Mouse (Mus musculus): ENCODE data around the gene Plxnb1. TPM values are rescaled to one million over a fixed set of nuclear protein-coding genes. Genes with fewer than 3 reads are reported as not detected.

Gene Plxnb1
- polyA plus RNA-seq, 1 experiment from 2014 or later = 3.0 TPM

GRCm38 (mm10) chr9:109054712-109055111 lies 40.5 kb upstream of the Plxnb1 start:
- peak; percentile 77 for ATAC-seq (ENCODE audit: low FRiP score, low TSS enrichment)
- H3K4me1 ChIP-seq (replicated peaks; ENCODE audit: control insufficient read depth, insufficient read depth) = 0 out of 2 replicates have a peak, but pooled peaks cover 6% of the 10 kb centered on the region
- peak overlapping the region; percentile 88 for H3K27ac ChIP-seq (replicated peaks)
- peaks cover 20% of the 10 kb centered on the region for H3K36me3 ChIP-seq (ENCODE audit: control insufficient read depth, insufficient read depth, low read length)
- peak; percentile 77 for DNase-seq (ENCODE audit: low spot score)
- no peaks in the 10 kb centered on the region for H3K27me3 ChIP-seq (ENCODE audit: control insufficient read depth, insufficient read depth, low read length)
- 4% methylated on average over 7 of the region's 7 CpGs for WGBS
- H3K9ac ChIP-seq (ENCODE audit: low read length) = peak overlapping the region; percentile 53
- TF ChIP-seq CTCF (IDR thresholded peaks at IDR 0.05; ENCODE audit: low read depth) (no peak), EP300 (optimal IDR thresholded peaks at IDR 0.05) (no peak)
- H3K9me3 ChIP-seq (ENCODE audit: control insufficient read depth, low read length) = no peaks in the 10 kb centered on the region
- H3K4me2 ChIP-seq (replicated peaks; ENCODE audit: low read depth) = peak overlapping the region; percentile 50
- peak overlapping the region; percentile 17 for H3K4me3 ChIP-seq (ENCODE audit: low read depth, low read length)

DNA sequence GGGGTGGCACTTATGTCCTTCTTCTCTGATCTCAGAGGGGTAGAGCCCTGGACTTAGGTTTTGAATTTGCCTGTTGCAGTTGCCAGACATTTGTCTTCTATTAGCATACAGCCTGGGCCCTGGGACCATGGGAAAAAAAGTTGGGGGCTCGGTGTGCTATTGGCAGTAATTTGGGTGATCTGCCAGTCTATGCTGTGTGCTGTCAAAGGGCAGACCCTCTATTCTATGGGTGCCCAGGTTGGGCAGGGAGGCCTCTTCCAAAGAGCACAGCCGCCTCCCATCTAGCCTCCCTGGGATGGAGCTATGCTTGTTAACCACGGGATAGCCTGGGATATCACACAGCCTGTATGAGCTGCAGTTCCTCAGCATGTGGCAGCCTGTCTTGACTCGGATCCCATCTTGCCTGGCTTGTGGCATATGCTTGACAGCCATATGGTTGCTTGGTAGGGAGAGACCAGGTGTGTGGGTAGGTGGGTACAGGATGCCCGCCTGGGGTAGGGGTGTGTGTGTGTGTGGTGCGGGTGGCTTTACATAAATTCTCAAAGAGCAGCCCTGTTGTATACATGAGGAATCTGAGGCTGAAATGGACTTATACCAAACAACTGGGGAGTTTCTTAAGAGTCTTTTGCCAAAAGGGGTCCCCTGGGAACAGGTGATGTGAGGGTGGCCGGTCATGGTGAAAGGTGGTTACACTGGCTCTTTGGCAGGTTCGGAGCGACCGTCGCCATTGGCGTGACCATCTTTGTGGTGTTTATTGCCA lies 39.7 kb upstream of the Plxnb1 start:
- no peak for TF ChIP-seq EP300 (optimal IDR thresholded peaks at IDR 0.05)
- TF ChIP-seq CTCF (IDR thresholded peaks at IDR 0.05; ENCODE audit: low read depth) = no peak
- ATAC-seq (ENCODE audit: low FRiP score, low TSS enrichment) = no peak
- DNase-seq (ENCODE audit: low spot score) = no peak
- Histone ChIP-seq H3K4me1 (replicated peaks; ENCODE audit: control insufficient read depth, insufficient read depth) (0 out of 2 replicates have a peak, but pooled peaks cover 6% of the 10 kb centered on the region), H3K9ac (ENCODE audit: low read length) (peak overlapping the region; percentile 54), H3K9me3 (ENCODE audit: control insufficient read depth, low read length) (no peaks in the 10 kb centered on the region), H3K36me3 (ENCODE audit: control insufficient read depth, insufficient read depth, low read length) (peaks cover 17% of the 10 kb centered on the region), H3K4me2 (replicated peaks; ENCODE audit: low read depth) (peak overlapping the region; percentile 50), H3K4me3 (ENCODE audit: low read depth, low read length) (peak overlapping the region; percentile 17), H3K27ac (replicated peaks) (peak overlapping the region; percentile 88), H3K27me3 (ENCODE audit: control insufficient read depth, insufficient read depth, low read length) (no peaks in the 10 kb centered on the region)
- 91% methylated on average over 12 of the region's 12 CpGs for whole genome bisulfite sequencing

- DNase-seq (ENCODE audit: low spot score) (no peak), ATAC-seq (ENCODE audit: low FRiP score, low TSS enrichment) (no peak)
- WGBS = 89% methylated on average over 17 of the region's 17 CpGs
- H3K4me2 ChIP-seq (replicated peaks; ENCODE audit: low read depth) = no peak overlapping the region
- H3K36me3 ChIP-seq (ENCODE audit: control insufficient read depth, insufficient read depth, low read length) = peaks cover 17% of the 10 kb centered on the region
- no peak for TF ChIP-seq CTCF (IDR thresholded peaks at IDR 0.05; ENCODE audit: low read depth)
- no peak for TF ChIP-seq EP300 (optimal IDR thresholded peaks at IDR 0.05)
- no peak overlapping the region for H3K4me3 ChIP-seq (ENCODE audit: low read depth, low read length)
- 0 out of 2 replicates have a peak, but pooled peaks cover 6% of the 10 kb centered on the region for H3K4me1 ChIP-seq (replicated peaks; ENCODE audit: control insufficient read depth, insufficient read depth)
- no peak overlapping the region for H3K27ac ChIP-seq (replicated peaks)
- H3K9me3 ChIP-seq (ENCODE audit: control insufficient read depth, low read length) = no peaks in the 10 kb centered on the region
- H3K9ac ChIP-seq (ENCODE audit: low read length) = no peak overlapping the region
- no peaks in the 10 kb centered on the region for H3K27me3 ChIP-seq (ENCODE audit: control insufficient read depth, insufficient read depth, low read length)
Measured at GRCm38 (mm10) chr9:109056081-109056690, 39.0 kb upstream of the Plxnb1 start.

GRCm38 (mm10) chr9:109056916-109057315 lies 38.3 kb upstream of the Plxnb1 start:
- H3K9me3 ChIP-seq (ENCODE audit: control insufficient read depth, low read length) = no peaks in the 10 kb centered on the region
- no peak for DNase-seq (ENCODE audit: low spot score)
- ATAC-seq (ENCODE audit: low FRiP score, low TSS enrichment) = no peak
- TF ChIP-seq CTCF (IDR thresholded peaks at IDR 0.05; ENCODE audit: low read depth) (no peak), EP300 (optimal IDR thresholded peaks at IDR 0.05) (no peak)
- H3K36me3 ChIP-seq (ENCODE audit: control insufficient read depth, insufficient read depth, low read length) = peaks cover 17% of the 10 kb centered on the region
- 0 out of 2 replicates have a peak, but pooled peaks cover 6% of the 10 kb centered on the region for H3K4me1 ChIP-seq (replicated peaks; ENCODE audit: control insufficient read depth, insufficient read depth)
- no peak overlapping the region for H3K9ac ChIP-seq (ENCODE audit: low read length)
- H3K4me2 ChIP-seq (replicated peaks; ENCODE audit: low read depth) = no peak overlapping the region
- H3K27ac ChIP-seq (replicated peaks) = no peak overlapping the region
- H3K4me3 ChIP-seq (ENCODE audit: low read depth, low read length) = no peak overlapping the region
- H3K27me3 ChIP-seq (ENCODE audit: control insufficient read depth, insufficient read depth, low read length) = no peaks in the 10 kb centered on the region
- WGBS = 82% methylated on average over 4 of the region's 4 CpGs

GRCm38 (mm10) chr9:109057543-109057942 lies 37.6 kb upstream of the Plxnb1 start:
- Histone ChIP-seq H3K27me3 (ENCODE audit: control insufficient read depth, insufficient read depth, low read length) (no peaks in the 10 kb centered on the region), H3K4me3 (ENCODE audit: low read depth, low read length) (no peak overlapping the region), H3K9ac (ENCODE audit: low read length) (no peak overlapping the region), H3K27ac (replicated peaks) (no peak overlapping the region), H3K36me3 (ENCODE audit: control insufficient read depth, insufficient read depth, low read length) (peaks cover 17% of the 10 kb centered on the region), H3K4me2 (replicated peaks; ENCODE audit: low read depth) (no peak overlapping the region), H3K9me3 (ENCODE audit: control insufficient read depth, low read length) (no peaks in the 10 kb centered on the region), H3K4me1 (replicated peaks; ENCODE audit: control insufficient read depth, insufficient read depth) (0 out of 2 replicates have a peak, but pooled peaks cover 6% of the 10 kb centered on the region)
- no peak for ATAC-seq (ENCODE audit: low FRiP score, low TSS enrichment)
- DNase-seq (ENCODE audit: low spot score) = no peak
- TF ChIP-seq CTCF (IDR thresholded peaks at IDR 0.05; ENCODE audit: low read depth) (no peak), EP300 (optimal IDR thresholded peaks at IDR 0.05) (no peak)
- 88% methylated on average over 5 of the region's 5 CpGs for WGBS
